Mouse (Mus musculus) adipocyte (in vitro differentiated cells): ENCODE measurements around the gene Rhbdd2.

Experiments
- DNase-seq: peaks from one replicate; pipeline ENCODE4 v3.0.0-alpha.2; 2016; ENCODE audit warnings: low spot score

Rhbdd2 gene

DNA sequence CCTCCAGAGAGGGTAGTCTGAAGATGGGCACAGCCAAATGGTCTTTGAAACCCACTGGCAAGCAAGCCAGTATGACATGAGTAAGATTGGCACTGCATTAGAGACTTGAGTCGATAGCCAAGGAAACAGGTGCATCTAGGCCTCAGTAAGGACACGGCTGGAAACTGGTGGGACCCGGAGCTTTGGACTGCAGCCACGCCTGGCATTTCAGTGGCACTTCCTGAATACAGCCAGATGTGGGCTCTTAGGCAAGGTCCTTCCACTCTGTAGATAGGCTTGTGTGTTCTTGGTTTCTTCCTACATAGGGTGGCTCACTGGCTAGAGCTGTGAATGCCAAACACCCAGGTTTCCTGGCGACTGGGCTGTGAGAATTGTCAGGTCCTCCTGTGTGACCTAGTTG lies 12.9 kb downstream of the Rhbdd2 start:
- DNase-seq: no peak

DNA sequence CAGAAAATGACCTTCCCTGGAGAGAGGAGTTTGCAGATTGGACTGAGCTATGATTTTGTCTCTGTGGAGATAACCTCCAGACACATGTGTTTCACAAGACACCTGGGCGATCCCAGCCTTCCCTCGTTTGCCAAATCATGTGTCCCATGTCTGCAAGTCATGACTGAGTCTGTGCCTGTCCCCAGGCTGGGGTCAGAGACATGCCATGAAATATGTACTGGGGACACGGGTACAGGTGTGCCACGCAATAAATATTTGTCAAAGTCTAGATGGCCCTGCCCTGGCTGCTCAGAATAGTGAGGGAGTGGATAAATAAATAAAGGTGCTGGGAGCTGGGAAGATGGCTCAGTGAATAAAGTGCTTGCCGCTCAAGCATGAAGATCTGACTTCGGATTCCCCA lies 13.6 kb downstream of the Rhbdd2 start:
- DNase-seq: no peak

DNA sequence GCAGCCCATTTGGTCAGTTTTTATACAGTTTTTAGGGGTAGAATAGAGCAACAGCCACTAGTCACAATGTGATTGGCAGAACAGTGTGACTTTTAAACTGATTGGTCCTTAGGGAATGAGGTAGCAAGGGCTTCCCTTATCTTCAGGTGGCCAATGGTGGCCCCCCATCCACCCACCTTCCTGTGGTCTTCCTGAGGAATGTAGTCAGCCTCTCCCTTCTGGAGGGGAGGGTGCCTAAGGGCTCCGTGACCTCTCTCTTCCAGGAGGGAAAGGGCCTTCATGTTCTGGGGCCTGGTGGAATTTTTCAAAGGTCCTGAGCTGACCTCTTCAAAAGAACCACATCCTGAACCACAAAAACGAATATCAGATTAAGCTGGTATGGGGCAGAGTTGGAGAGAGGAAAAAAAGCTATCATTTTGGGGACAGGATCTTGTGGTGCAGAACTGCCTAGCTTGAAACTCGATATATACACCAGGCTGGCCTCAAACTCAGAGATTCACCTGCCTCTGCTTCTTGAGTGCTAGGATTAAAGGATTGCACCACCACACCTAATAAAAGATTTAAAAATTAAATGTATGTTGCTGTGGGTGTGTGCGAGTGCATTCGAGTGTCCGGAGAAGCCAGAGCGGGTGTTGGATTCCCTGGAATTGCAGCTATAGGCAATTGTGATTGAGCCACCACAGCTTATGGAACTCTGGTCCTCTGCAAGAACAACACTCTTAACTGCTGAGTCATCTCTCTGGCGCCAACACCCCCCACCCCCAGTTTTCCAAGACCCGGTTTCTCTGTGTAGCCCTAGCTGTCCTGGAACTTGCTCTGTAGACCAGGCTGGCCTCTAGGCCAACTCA lies 16.3 kb downstream of the Rhbdd2 start:
- DNase-seq: no peak

DNA sequence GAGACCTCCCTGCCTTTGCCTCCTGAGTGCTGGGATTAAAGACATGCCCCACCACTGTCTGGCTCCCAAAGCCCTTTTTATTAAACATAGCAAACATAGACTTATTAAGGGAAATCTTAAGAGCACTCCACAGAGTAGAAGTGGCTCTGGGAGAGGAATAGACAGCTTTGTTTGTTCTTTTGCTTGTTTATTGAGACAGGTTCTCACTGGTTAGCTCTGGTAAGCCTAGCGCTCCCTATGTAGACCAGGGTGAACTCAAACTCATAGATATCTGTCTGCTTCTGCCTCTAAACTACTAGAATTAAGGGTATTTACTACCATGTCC lies 16.9 kb downstream of the Rhbdd2 start:
- no peak for DNase-seq

DNA sequence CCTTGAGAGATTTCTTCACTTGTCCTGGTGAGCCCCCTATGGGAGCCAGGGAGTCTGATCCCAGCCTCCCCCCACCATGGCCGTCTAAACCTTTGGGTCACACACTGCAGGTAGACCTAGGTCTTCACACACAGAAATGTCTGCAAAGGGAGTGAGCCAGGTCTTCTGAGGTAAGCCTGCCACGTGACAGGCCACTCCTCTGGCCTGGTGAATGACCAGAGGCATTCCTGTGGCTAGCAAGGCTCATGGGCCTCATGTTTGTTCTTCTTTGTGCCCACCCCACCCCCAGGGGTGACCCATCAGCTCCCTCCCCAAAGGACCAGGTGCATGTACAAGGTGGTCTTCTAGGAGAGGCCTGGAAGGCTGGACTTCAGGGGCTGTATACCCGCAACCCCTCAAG lies 19.1 kb downstream of the Rhbdd2 start:
- DNase-seq: no peak

DNA sequence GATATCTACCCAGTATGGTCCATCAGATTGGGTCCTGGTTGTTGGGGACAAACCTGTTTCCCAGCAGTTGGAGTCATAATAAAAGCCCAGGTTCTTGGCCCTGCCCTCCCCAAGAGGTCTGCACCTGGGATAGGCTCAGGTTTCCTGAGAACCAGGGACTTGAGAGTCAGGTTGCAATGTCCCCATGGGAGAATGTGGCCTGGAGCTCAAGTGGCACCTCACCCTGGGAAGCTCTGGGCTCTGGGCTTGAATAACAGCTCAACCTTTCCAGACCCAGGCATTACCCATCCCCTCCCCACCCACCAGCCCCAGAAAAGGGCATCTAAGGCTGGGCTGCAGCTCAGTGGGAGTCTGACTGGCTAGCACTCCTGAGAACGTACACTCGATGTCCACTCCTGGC lies 20.8 kb downstream of the Rhbdd2 start:
- DNase-seq: no peak

DNA sequence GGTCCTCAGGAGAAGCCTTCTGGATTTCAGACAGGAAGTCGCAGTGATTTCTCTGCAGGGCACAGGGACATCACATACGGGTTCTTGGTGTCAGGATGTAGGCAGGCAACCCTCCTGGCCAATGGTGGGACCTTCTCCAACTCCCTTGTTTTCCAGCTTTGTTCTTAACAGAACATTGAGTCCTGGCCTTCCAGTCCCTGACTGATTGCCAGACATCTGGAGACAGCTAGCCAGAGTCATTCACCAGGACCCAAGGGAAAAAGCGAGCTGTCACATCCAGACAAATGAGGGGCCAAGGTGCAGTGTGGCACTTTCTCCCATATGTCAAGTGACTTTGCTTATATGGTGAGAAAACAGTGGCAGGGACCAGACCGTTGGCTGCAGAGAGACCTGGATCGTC lies 23.6 kb downstream of the Rhbdd2 start:
- peak; percentile 88 for DNase-seq

DNA sequence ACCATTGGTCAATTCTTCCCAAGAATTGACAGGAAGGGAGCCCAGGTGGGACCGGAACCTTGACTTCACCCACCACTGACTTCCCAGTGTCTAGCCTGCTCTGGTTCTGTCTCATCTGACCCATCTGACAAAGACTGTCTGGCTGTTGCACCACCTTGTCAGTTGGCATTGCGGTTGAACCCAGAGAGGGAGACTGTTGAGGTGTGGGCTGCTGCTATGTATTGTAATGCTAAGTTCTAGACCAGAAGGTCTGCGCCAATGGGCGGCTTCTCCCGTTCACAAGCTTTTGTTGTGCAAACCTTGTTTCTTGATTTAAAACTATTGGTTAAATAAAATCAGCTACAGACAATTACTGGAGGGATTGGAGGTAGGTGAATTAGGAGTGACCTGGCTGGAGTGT lies 24.7 kb downstream of the Rhbdd2 start:
- no peak for DNase-seq

DNA sequence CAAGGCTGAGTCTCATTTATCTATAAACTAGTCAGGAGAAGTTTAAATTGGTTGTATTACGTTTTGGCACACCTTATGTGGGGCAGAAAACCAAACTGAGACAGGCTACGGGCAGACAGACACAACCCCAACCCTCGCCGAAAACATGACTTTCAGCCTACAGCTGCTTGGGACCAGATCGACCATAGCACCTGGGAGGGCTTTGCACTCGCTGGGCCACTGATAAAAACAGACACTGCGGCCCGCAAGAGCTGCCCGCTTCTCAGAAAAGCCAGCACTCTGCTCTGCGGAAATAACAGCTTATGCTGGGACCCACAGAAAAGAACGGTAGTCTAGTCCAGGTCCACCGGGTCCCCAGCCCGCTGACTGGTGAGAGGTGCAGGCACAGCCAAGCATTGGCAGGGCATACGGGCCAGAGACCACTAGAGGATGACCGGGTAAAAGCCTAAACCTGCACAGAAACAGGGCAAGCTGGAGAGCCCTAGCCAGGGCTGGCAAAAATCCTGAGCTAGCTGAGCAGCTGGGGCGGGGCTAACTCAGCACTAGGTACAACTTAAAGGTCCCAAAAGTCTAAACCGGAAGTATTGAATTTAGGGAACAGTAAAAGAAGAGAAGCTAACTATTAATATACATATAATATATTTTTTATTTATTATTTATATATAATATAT lies 25.4 kb downstream of the Rhbdd2 start:
- no peak for DNase-seq

DNA sequence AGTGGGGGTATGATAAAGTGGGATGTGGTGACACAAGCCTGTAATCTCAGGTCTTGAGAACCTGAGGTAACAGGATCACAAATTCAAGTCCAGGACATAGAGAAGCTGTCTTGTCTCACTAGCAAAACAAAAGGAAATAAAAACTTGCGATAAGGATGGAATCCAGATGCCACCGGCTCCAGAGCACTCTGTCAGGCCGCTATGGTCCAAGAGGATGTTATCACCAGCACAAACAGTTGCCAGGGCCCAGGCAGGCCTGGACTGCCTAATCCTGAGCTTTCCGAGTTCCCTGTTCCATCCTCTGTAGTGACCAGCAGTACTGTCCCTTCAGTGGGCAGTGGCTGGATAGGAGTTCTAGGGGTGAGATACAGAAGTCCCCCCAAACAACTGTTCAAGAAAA lies 27.5 kb downstream of the Rhbdd2 start:
- no peak for DNase-seq

DNA sequence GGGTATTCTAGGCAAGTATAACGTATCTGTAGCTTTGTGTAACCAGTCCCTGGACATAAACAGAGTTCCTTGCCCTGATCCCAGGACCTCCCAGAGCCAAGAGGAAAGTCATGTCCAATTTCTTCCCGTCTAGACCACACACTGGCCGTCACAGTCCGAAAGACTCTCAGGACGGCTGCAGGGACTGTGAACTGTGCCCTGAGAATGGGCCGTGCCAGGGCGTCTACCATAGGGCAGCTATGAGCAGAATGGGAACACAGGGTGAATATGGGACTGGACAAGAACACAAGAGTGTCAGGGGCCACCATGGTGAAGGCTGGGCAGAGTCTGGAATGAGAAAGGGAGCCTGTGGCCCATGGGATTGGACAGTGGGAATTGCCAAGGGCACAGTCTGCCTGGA lies 28.1 kb downstream of the Rhbdd2 start:
- DNase-seq: peak; percentile 51

DNA sequence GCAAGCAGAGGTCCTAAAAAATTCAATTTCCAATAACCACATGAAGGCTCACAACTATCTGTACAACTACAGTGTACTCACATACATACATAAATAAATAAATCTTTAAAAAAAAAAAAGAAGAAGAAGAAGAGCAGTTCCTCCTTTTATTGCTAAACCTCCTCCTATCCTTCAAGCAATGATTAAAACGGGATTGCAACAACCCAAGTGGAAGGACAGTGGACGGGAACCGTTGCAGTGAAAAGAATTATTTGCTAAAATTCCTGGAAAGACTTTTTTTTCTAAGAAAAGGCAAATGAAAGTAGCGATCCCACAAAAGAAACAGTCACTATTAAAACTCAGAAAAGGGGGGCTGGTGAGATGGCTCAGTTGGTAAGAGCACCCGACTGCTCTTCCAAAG lies 34.5 kb downstream of the Rhbdd2 start:
- DNase-seq: no peak

DNA sequence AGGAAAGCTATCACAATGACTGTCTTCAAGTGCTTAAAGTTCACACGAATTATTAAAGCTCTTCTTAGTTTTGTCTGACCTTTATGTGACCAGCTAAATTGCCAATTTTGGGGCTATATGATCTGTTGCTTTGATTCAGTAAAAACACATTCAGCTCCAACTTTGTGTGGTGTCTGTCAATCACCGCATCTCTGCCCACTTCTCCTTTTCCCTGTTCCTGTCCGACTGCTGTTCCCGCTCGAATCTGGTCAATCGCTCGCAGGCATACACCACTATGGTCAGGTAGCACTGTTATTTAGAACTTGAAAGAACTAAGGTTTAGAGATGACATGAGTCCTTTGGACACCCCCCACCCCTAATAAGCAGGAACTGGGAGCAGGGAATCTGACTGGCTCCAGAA lies 35.7 kb downstream of the Rhbdd2 start:
- DNase-seq: no peak

DNA sequence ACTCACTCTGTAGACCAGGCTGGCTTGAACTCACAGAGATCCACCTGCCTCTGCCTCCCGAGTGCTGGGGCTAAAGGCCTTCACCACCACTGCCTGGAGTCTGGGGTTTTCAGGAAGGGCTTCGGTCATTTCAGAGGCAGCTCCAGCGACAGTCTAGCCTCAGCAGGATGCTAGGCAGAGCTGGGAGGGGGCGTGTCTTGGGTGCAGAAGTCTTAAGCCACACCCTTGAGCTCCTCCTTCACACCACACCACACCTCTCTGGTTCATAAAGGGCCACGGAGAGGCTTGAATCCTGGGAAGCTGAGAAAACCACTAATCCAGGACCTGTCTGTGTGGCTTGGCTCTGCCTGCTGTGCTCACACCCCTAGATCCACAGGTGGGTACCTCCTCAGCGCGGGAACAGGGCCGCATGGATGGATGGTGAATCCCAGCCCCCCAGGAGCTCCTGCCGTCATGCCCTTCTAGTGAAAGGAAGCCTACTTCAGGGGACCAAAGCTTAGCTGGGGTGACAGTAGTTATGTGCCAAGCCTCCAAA lies 37.4 kb downstream of the Rhbdd2 start, which contains the start of gene Por:
Gene Por (plus strand): TSS at position 293 of the 535 bp plus-strand sequence.
- DNase-seq: no peak

DNA sequence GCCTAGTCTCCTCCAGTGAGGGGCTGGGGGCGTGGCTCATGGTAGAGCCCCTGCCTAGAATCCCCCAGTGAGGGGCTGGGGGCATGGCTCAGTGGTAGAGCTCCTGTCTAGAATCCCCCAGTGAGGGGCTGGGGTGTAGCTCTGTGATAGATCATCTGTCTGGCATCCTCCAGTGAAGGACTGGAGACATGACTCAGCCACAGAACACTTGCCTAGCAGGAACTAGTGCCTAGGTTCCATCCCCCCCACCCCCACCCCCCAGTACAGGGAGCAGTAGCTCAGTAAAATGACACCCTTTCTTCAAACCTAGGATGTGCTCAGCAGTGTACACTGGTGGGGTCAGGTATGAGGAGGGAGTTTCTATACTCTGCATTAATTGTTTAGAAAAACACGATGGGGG lies 38.5 kb downstream of the Rhbdd2 start:
- DNase-seq: no peak

DNA sequence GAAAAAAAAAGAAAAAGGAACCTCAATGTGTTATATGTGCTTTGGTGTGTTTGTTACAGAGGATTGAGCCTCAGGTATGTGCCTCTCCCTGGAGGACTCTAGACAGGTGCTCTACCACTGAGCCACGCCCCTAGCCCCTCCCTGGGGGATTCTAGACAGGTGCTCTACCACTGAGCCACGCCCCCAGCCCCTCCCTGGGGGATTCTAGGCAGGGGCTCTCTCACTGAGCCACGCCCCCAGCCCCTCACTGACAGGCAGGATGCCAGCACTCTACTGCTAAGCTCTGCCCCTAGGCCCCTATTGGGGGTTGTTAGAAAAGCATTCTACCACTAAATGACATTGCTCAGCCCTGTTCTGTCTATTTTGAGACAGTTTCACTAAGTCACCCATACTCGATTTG lies 40.1 kb downstream of the Rhbdd2 start:
- no peak for DNase-seq

DNA sequence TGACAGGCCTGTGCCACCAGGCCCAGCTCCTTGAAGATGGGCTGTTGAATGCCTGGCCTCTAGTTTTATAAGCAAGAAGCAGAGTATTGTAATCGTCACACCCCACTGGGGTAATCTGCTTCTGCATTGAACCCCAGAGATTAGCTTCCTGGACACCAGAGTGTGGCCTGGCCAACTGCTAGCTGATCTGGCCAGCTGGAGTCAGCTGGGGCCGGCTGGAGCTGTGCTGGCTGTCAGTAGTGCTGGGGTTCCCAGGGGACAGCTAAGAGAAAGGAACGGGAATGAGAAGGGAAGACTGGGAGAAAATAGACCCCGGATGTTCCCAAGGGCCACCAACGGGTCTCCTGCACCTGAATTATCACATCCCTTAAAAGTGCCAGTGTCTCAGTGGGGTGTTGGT lies 40.6 kb downstream of the Rhbdd2 start:
- DNase-seq: peak; percentile 64

DNA sequence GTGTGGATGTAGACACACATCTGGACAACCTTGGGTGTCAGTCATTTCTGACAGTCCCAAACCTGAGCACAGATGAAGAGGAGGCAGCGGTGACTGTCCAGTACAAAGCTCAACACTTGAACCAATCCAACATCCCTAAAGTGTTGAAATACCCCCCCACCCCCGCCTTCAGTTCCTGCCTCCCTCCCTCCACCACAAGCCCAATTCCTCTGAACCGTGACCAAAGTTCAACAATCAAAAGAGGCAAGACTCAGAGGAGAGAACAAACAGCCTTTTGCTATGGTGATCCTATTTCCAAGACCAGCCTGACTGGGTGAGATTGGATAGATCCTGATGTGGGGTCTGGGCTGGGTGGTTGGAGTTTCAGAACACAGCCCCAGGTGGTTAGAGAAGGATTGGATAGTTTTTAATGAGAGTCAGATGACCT lies 41.9 kb downstream of the Rhbdd2 start:
- peak; percentile 67 for DNase-seq

DNA sequence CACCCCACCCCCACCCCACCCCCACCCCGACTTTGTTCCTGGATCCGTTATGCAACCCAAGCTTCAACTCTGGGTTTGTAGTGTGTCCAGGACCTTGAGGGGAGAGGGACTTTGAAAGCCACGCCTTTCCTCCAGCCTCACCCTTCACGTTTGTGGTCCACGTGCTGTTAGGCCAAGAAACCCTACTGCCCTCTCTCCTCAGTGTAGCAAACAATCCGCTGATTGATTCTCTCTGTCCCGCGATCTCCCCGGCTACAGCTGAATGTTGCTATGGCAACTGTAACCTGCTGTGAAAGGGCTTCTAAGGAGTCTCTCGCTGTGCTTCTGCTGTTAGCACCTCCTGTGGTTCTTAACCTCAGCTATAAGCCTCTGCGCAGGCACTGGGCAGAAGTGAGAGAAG lies 42.4 kb downstream of the Rhbdd2 start:
- no peak for DNase-seq

DNA sequence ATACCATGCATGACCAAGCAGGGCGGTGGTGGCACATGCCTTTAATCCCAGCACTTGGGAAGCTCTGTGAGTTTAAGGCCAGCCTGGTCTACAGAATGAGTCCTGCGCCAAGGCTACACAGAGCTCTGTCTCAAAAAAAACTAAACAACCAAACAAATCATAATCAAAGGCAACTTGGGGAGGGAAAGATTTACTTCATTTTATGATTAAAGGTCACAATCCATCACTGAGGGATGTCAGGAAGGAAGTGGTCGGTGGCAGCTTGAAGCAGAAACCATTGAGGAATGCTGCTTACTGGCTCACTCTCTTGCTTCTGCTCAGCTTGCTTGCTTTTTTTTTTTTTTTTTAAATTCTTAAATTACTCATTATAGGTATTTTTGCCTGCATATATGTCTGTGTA lies 44.3 kb downstream of the Rhbdd2 start:
- DNase-seq: no peak

DNA sequence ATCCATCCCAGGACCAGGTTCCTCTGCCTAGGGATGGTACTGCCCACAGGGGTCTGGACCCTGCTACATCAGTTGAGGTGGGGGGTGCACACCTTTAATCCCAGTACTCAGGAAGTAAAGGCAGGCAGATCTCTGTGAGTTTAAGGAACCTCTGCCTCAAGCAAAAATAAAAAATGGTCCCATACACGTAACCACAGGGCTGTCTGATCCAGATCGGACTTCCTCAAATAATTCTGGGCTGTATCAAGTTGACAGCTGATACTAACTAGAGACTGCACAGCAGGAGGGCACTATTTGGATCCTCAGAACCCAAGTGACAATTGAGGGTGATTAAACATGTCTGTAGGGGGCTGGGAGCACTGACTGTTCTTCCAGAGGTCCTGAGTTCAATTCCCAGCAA lies 44.8 kb downstream of the Rhbdd2 start:
- no peak for DNase-seq

DNA sequence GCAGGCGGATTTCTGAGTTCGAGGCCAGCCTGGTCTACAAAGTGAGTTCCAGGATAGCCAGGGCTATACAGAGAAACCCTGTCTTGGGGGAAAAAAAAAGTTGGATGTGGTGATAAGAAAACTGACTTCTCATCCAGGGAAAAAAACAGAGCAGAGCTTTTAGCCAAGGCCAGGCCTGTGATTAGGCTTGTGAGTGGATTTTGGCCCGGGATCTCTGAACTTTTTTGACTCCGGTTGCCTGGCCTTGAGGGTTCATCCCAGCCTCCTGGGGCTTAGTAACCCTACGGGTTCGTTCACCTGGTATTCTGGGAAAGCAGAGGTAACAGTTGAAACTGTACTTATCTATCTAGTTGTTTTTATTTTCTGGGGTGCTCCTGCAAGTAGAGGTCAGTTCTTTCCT lies 46.1 kb downstream of the Rhbdd2 start:
- no peak for DNase-seq

DNA sequence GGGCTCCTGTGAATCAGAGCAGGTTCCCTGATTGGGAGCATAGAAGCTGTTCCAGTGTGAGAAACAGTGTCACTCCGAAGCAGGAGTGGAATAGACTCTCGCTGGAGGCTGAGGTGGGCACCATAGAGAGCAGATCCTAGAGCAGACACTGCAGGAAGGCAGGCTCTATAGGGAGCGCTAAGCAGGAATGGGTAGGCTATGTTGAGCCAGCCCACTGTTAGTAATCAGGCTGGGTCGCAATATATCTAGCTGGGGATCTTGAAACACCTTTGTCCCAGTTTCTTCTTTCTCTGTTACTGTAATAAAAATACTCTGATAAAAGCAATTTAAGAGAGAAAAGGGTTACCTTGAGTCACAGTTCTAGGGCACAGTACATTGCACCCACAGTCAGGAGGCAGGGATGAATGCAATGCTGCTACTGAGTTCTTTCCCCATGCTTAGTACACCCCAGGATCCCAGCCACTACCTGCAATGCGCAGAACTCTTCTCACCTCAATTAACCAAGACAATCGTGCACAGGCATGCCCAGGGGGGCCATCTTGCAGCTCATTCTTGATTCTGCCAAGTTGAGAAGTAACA lies 48.6 kb downstream of the Rhbdd2 start:
- no peak for DNase-seq
